Mouse (Mus musculus) kidney, embryonic 16.5 days (tissue): Measurements from ENCODE around the gene Gtpbp3. TPM values are rescaled to one million over a fixed set of nuclear protein-coding genes. Genes with fewer than 3 reads are reported as not detected.
"Not testable (repeated sequence)": the region's sequence is repeated elsewhere in the genome, so short reads cannot be mapped to it uniquely, and the experiment has no call there.

Experiments
- ATAC-seq: fragments of 200-750 bp; cut with Nextera tagmentation; 2 replicates; pipeline ENCODE4 v1.8.0; 2017; ENCODE audit warnings: moderate TSS enrichment; ENCODE audit not compliant: low FRiP score, low TSS enrichment
- H3K27ac ChIP-seq: fragments of 300-500 bp; sonication (generic); 2 replicates; pipeline ENCODE4 v1.5.1; 2014; ENCODE audit warnings: low read length
- H3K27me3 ChIP-seq: fragments of 300-500 bp; sonication (generic); 2 replicates; pipeline ENCODE4 v1.6.1; 2014; ENCODE audit warnings: low read length, control low read depth, mixed read lengths; ENCODE audit not compliant: insufficient read depth
- H3K36me3 ChIP-seq: fragments of 300-500 bp; sonication (generic); 2 replicates; pipeline ENCODE4 v1.6.1; 2014; ENCODE audit warnings: low read length, control low read depth, mixed read lengths; ENCODE audit not compliant: insufficient read depth
- H3K4me1 ChIP-seq: fragments of 300-500 bp; sonication (generic); 2 replicates; pipeline ENCODE4 v1.6.1; 2014; ENCODE audit warnings: low read length, control low read depth, mixed read lengths; ENCODE audit not compliant: insufficient read depth
- H3K4me2 ChIP-seq: fragments of 300-500 bp; sonication (generic); replicated peaks from 2 replicates; pipeline ENCODE4 v1.6.1; 2014; ENCODE audit warnings: low read depth, low read length
- H3K4me3 ChIP-seq: fragments of 300-500 bp; sonication (generic); 2 replicates; pipeline ENCODE4 v1.5.1; 2014; ENCODE audit warnings: mild to moderate bottlenecking, low read length
- H3K9ac ChIP-seq: fragments of 300-500 bp; sonication (generic); replicated peaks from 2 replicates; pipeline ENCODE4 v1.6.1; 2014; ENCODE audit warnings: low read length
- H3K9me3 ChIP-seq: fragments of 300-500 bp; sonication (generic); 2 replicates; pipeline ENCODE4 v1.6.1; 2016; ENCODE audit warnings: low read length, control low read depth
- WGBS: fragments of 180-500 bp; shearing (Covaris S2); extraction: QIAGEN DNeasy Blood & Tissue Kit; methylation state at CpG from one replicate; pipeline ENCODE4 v1.1.7; 2014; 5-methylcytosine and 5-hydroxymethylcytosine counted together
- polyA plus RNA-seq: library from polyadenylated mRNA; unstranded; fragments of >200 nt; fragmentation: Nextera tagmentation; extraction: Ambion mirVana; gene quantifications from 2 replicates; pipeline ENCODE4 v1.2.1, GENCODE M21; 2015

Gtpbp3 gene
- polyA plus RNA-seq, 1 experiment from 2014 or later, result 22.2 TPM

GRCm38 (mm10) chr8:71527162-71527870 lies 39.4 kb downstream of the Gtpbp3 start:
- Histone ChIP-seq H3K9me3 (no peaks in the 10 kb centered on the region), H3K9ac (no peak overlapping the region), H3K4me2 (no peak overlapping the region), H3K27ac (peak overlapping the region; percentile 82), H3K4me3 (no peak overlapping the region), H3K27me3 (peaks cover 16% of the 10 kb centered on the region), H3K4me1 (peaks cover 21% of the 10 kb centered on the region), H3K36me3 (no peaks in the 10 kb centered on the region)
- 69% methylated on average over 3 of the region's 3 CpGs for WGBS
- ATAC-seq, result no peak

GRCm38 (mm10) chr8:71528362-71529073 lies 40.6 kb downstream of the Gtpbp3 start:
- Histone ChIP-seq H3K36me3 (no peaks in the 10 kb centered on the region), H3K27ac (peak overlapping the region; percentile 91), H3K4me3 (no peak overlapping the region), H3K4me2 (no peak overlapping the region), H3K9me3 (no peaks in the 10 kb centered on the region), H3K4me1 (peaks cover 21% of the 10 kb centered on the region), H3K9ac (no peak overlapping the region; the same call in 1 of the 2 replicates), H3K27me3 (peaks cover 16% of the 10 kb centered on the region)
- no peak for ATAC-seq
- WGBS, result 65% methylated on average over 11 of the region's 11 CpGs

- WGBS, result 61% methylated on average over 5 of the region's 12 CpGs
- not testable (repeated sequence) for H3K9ac ChIP-seq, H3K36me3 ChIP-seq, H3K4me2 ChIP-seq, H3K9me3 ChIP-seq, H3K27me3 ChIP-seq, ATAC-seq, H3K4me3 ChIP-seq
- Histone ChIP-seq H3K4me1 (peaks cover 27% of the 10 kb centered on the region), H3K27ac (0 out of 2 replicates have a peak overlapping the region, but pooled peaks have one; percentile 55)
These were observed 43.0 kb downstream of the Gtpbp3 start for GRCm38 (mm10) chr8:71530735-71531467.

- H3K27ac ChIP-seq, result 0 out of 2 replicates have a peak overlapping the region, but pooled peaks have one; percentile 58
- ATAC-seq, result no peak; the same call in 1 of the 2 replicates
These were observed 46.4 kb downstream of the Gtpbp3 start for GRCm38 (mm10) chr8:71534263-71534810.

DNA sequence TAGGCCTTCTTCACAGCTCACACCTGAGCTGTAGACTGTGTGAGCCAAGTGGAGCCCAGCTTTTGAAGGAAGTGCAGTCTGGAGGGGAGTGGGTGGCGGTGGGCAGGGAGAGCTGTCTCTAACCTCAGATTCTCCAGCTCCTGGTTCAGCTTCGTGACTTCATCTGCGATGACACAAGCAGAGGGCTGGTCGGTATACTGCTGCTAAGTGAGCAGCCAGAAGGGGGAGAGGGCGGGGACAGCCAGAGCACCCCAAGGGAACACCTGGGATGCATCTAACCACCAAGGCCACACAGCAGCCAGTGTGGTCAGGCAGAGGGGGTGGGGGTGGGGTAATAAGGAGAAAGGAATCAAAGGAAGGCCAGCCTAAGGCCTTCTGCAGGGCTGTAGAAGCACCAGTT lies 47.8 kb downstream of the Gtpbp3 start:
- 74% methylated on average over 5 of the region's 5 CpGs for WGBS
- Histone ChIP-seq H3K9me3 (no peaks in the 10 kb centered on the region), H3K27ac (no peak overlapping the region), H3K4me3 (no peak overlapping the region), H3K4me2 (peak overlapping the region; percentile 60; the same call in 1 of the 2 replicates), H3K36me3 (no peaks in the 10 kb centered on the region), H3K9ac (no peak overlapping the region), H3K4me1 (peaks cover 17% of the 10 kb centered on the region), H3K27me3 (no peaks in the 10 kb centered on the region; the same call in 1 of the 2 replicates)
- ATAC-seq, result no peak

More at GRCm38 (mm10) chr8:71534263-71534810, 46.4 kb downstream of the Gtpbp3 start:
- Histone ChIP-seq H3K9me3 (no peaks in the 10 kb centered on the region), H3K27me3 (no peaks in the 10 kb centered on the region; the same call in 1 of the 2 replicates), H3K4me2 (no peak overlapping the region), H3K36me3 (no peaks in the 10 kb centered on the region), H3K4me3 (no peak overlapping the region), H3K4me1 (peaks cover 17% of the 10 kb centered on the region), H3K9ac (no peak overlapping the region)
- 37% methylated on average over 3 of the region's 3 CpGs for WGBS

DNA sequence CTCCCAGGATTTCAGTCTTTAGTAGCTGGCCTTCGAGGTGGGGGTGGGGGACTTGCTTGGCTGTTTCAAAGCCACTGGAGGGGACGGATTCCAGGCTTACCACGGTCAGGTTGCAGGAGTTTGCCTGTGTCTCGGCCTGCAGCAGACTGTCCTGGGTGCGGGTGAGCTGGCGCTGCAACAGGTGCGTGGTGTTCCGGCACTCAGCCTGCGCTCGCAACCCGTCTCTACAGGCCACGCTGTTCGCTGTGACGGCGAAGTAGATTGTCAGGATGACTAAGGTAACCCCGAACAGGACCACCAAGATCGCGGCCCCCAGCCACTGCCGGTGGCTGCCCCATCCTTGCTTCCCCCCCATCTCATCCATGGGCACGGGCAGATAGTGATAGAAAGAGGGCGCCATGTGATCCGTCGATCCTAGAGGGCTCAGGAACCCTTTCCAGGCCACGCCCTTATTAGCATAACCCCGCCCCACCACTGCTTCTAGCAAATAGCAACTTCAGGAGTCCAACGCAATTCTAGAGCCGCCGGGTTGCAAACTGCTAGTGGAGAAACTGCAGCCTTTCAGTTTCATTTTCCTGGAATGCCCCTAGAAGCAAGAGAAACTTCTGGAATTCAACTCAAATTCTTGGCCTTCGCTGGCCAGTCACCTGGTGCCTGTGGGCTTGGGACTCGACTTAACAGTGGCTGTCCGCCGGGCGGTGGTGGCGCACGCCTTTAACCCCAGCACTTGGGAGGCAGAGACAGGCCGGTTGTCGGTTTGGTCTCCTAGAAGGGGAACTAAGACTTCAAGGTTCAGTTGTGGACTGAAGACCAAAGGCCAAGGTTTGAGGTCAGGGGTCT lies 49.3 kb downstream of the Gtpbp3 start, which contains the start of gene Bst2:
Gene Bst2, minus strand, starts transcription at position 429 of the 840 bp plus-strand sequence.
- peak; percentile 86 for ATAC-seq
- Histone ChIP-seq H3K36me3 (no peaks in the 10 kb centered on the region), H3K4me2 (peak within 1 kb of the TSS; percentile 60), H3K9ac (peak within 1 kb of the TSS; percentile 61), H3K27me3 (no peaks in the 10 kb centered on the region; the same call in 1 of the 2 replicates), H3K4me3 (peak within 1 kb of the TSS; percentile 52), H3K9me3 (no peaks in the 10 kb centered on the region), H3K27ac (peak within 1 kb of the TSS; percentile 78), H3K4me1 (peaks cover 17% of the 10 kb centered on the region)
- WGBS, result 5% methylated on average over 37 of the region's 37 CpGs

DNA sequence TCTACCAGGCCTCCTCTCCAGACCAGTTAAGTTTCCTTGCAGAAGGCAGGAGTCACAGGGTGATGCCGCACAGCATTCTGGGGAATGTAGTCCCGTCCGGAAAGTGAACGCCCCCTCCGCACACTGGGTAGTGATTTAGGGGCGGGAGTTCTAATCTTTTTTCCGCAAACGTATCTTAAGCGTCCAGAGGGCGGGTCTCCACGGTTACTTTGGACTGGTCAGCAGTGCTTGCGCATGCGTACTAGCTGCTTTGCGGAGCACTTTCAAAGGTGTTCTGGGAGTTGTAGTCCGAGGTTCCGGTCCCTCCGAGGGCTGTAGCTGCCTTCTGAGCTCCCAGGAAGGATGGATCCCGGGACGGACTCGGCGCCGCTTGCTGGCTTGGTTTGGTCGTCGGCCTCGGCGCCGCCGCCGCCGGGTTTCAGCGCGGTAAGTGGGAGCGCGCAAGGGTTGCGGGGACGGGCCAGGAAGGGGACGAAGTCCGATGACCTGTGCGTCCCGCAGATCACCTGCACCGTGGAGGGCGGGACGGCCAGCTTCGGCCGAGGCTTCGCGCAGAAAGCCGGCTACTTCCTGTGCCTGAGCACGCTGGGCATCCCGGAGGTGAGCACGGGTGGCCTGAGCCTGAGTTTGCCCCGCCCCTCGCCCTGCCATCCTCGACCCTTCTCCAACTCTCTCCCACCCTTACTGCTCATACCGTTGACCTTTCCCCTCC lies 54.9 kb downstream of the Gtpbp3 start, which contains the start of gene Mvb12a:
Gene Mvb12a, plus strand, starts transcription at position 291 of the 712 bp plus-strand sequence.
- peak within 1 kb of the TSS; percentile 81 for H3K9ac ChIP-seq
- H3K36me3 ChIP-seq, result peaks cover 19% of the 10 kb centered on the region
- peak; percentile 95 for ATAC-seq
- no peaks in the 10 kb centered on the region for H3K27me3 ChIP-seq
- H3K4me2 ChIP-seq, result peak within 1 kb of the TSS; percentile 89
- peaks cover 15% of the 10 kb centered on the region for H3K4me1 ChIP-seq
- peak within 1 kb of the TSS; percentile 86 for H3K4me3 ChIP-seq
- no peaks in the 10 kb centered on the region for H3K9me3 ChIP-seq
- WGBS, result under 1% methylated on average over 52 of the region's 55 CpGs
- H3K27ac ChIP-seq, result peak within 1 kb of the TSS; percentile 83

GRCm38 (mm10) chr8:71543755-71544154 lies 55.9 kb downstream of the Gtpbp3 start:
- ATAC-seq, result no peak
- Histone ChIP-seq H3K36me3 (peaks cover 28% of the 10 kb centered on the region), H3K9ac (peak overlapping the region; percentile 81), H3K9me3 (no peaks in the 10 kb centered on the region), H3K4me1 (peaks cover 11% of the 10 kb centered on the region), H3K4me3 (peak overlapping the region; percentile 86), H3K27ac (no peak overlapping the region), H3K27me3 (no peaks in the 10 kb centered on the region), H3K4me2 (peak overlapping the region; percentile 89)
- WGBS, result 79% methylated on average over 9 of the region's 9 CpGs
